Mouse (Mus musculus): Measurements from ENCODE around the gene Birc6.

GRCm38 (mm10) chr17:74579586-74579985 lies 51.5 kb downstream of the Birc6 start:
- TF ChIP-seq CTCF (IDR thresholded peaks at IDR 0.05; ENCODE audit: low read depth) (no peak), EP300 (IDR thresholded peaks at IDR 0.05; ENCODE audit: low read depth) (no peak)
